Mouse (Mus musculus) stomach, embryonic 14.5 days (tissue): ENCODE results near the gene Mid1. TPM values are rescaled to one million over a fixed set of nuclear protein-coding genes. Genes with fewer than 3 reads are reported as not detected.
"Not testable (repeated sequence)": the region's sequence is repeated elsewhere in the genome, so short reads cannot be mapped to it uniquely, and the experiment has no call there.

Experiments used
- ATAC-seq: fragments of 200-750 bp; cut with Nextera tagmentation; 2 replicates; pipeline ENCODE4 v1.8.0; 2017; ENCODE audit warnings: low read depth, moderate TSS enrichment; ENCODE audit not compliant: insufficient number of reproducible peaks, insufficient read depth, low FRiP score
- H3K27ac ChIP-seq: fragments of 300-500 bp; sonication (generic); 2 replicates; pipeline ENCODE4 v1.5.1; 2014; ENCODE audit warnings: mild to moderate bottlenecking, low read length, moderate library complexity, mixed read lengths
- H3K27me3 ChIP-seq: fragments of 300-500 bp; sonication (generic); 2 replicates; pipeline ENCODE4 v1.6.1; 2014; ENCODE audit warnings: low read length, control low read depth, mixed read lengths; ENCODE audit not compliant: control insufficient read depth, insufficient read depth
- H3K36me3 ChIP-seq: fragments of 300-500 bp; sonication (generic); 2 replicates; pipeline ENCODE4 v1.6.1; 2014; ENCODE audit warnings: mild to moderate bottlenecking, control low read depth, low read length, moderate library complexity, mixed read lengths; ENCODE audit not compliant: control insufficient read depth, insufficient read depth
- H3K4me1 ChIP-seq: fragments of 300-500 bp; sonication (generic); 2 replicates; pipeline ENCODE4 v1.6.1; 2014; ENCODE audit warnings: low read length, control low read depth, mixed read lengths; ENCODE audit not compliant: control insufficient read depth, insufficient read depth
- H3K4me2 ChIP-seq: fragments of 300-500 bp; sonication (generic); replicated peaks from 2 replicates; pipeline ENCODE4 v1.6.1; 2014; ENCODE audit warnings: low read depth, low read length, control low read depth
- H3K4me3 ChIP-seq: fragments of 300-500 bp; sonication (generic); 2 replicates; pipeline ENCODE4 v1.5.1; 2014; ENCODE audit warnings: low read depth, low read length, control low read depth
- H3K9ac ChIP-seq: fragments of 300-500 bp; sonication (generic); replicated peaks from 2 replicates; pipeline ENCODE4 v1.6.1; 2014; ENCODE audit warnings: low read depth, mild to moderate bottlenecking, control low read depth, low read length, moderate library complexity, mixed read lengths
- H3K9me3 ChIP-seq: fragments of 300-500 bp; sonication (generic); 2 replicates; pipeline ENCODE4 v1.6.1; 2016; ENCODE audit warnings: low read depth, low read length, control low read depth; ENCODE audit not compliant: control insufficient read depth
- WGBS: fragments of 180-500 bp; shearing (Covaris S2); extraction: QIAGEN DNeasy Blood & Tissue Kit; methylation state at CpG from one replicate; pipeline ENCODE4 v1.1.7; 2014; 5-methylcytosine and 5-hydroxymethylcytosine counted together
- polyA plus RNA-seq: library from polyadenylated mRNA; unstranded; fragments of >200 nt; fragmentation: Nextera tagmentation; extraction: Ambion mirVana; gene quantifications from 2 replicates; pipeline ENCODE4 v1.2.1, GENCODE M21; 2014

Mid1 gene
- polyA plus RNA-seq, 1 experiment from 2014 or later: 14.4 TPM

DNA sequence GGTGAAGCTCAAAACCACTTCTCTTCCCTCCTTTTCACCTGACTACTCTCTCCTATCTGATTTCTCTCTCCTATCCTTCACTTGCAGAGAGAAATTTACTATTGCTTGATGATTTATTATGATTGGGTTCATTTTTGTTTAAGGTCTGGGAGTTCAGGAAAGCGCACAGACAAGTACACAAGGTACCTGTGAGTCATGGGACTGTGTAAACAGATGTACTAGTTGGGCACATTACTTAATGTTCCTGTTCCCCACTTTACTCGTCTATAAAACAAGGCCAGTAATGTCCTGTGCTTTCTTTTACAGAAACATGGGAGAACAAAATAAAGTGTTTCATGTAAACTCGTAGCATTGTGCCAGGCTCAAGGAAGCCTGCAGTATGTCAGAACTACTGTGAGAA lies 248.2 kb downstream of the Mid1 start:
- Histone ChIP-seq H3K27ac (no peak overlapping the region), H3K4me2 (no peak overlapping the region), H3K27me3 (no peaks in the 10 kb centered on the region), H3K36me3 (no peaks in the 10 kb centered on the region), H3K9ac (no peak overlapping the region), H3K4me1 (no peaks in the 10 kb centered on the region), H3K9me3 (no peaks in the 10 kb centered on the region), H3K4me3 (no peak overlapping the region)
- 38% methylated on average over 3 of the region's 3 CpGs for WGBS
- ATAC-seq: no peak

DNA sequence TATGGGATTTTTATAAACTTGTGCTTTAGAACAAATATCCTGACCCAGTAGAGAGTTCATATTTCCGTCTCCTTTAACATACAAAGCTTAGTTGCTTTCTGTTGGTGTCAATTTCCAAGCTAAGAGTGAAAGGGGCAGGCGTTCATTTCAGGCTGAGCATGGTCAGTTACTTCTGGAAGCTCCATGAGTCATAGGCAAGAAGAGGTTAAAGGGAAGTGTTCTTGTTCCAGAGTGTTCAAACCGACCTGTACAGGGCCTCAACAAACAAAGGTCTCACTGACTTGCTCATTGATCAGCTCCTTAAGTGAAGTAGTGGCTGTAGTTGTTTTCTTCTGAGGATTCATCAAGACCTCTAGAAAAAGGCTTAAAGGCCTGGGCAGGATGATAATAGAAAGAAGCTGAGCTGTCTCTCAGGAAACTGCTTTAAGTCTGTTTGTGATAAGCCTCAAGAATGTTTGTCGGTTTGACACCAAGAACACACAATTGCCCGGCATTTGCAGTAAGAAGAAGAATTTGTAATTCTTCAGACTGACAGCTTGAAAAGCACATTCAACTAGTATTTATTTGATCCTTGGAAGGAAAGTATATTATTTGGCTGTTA lies 252.2 kb downstream of the Mid1 start:
- H3K4me3 ChIP-seq: no peak overlapping the region
- no peak overlapping the region for H3K27ac ChIP-seq
- no peak overlapping the region for H3K4me2 ChIP-seq
- no peaks in the 10 kb centered on the region for H3K27me3 ChIP-seq
- H3K9me3 ChIP-seq: no peaks in the 10 kb centered on the region
- no peak overlapping the region for H3K9ac ChIP-seq
- WGBS: 38% methylated on average over 5 of the region's 5 CpGs
- ATAC-seq: no peak
- H3K36me3 ChIP-seq: no peaks in the 10 kb centered on the region
- H3K4me1 ChIP-seq: no peaks in the 10 kb centered on the region

DNA sequence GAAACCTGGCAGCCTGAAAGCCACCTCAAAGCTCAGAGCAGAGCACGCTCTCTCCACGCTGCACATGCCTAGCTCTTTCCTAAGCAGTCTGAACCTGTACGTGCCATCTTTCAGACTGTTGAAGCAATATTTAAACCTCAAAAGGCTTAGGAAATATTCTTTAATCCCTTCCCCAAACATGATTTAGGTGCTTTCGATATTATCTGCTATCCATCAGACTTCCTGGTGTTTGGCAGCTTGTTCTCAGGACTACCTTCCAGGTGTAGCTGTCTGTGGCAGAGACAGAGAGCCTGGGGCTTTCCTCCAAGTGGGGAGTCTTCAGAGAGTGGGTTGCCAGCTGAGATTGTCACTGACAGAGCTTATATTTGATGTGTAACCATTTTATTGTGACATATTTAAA lies 255.5 kb downstream of the Mid1 start:
- H3K4me1 ChIP-seq: no peaks in the 10 kb centered on the region
- H3K36me3 ChIP-seq: no peaks in the 10 kb centered on the region
- H3K27me3 ChIP-seq: no peaks in the 10 kb centered on the region
- no peak overlapping the region for H3K4me2 ChIP-seq
- WGBS: 77% methylated on average over 4 of the region's 4 CpGs
- H3K9me3 ChIP-seq: no peaks in the 10 kb centered on the region
- no peak overlapping the region for H3K27ac ChIP-seq
- ATAC-seq: no peak
- H3K9ac ChIP-seq: no peak overlapping the region
- H3K4me3 ChIP-seq: no peak overlapping the region

DNA sequence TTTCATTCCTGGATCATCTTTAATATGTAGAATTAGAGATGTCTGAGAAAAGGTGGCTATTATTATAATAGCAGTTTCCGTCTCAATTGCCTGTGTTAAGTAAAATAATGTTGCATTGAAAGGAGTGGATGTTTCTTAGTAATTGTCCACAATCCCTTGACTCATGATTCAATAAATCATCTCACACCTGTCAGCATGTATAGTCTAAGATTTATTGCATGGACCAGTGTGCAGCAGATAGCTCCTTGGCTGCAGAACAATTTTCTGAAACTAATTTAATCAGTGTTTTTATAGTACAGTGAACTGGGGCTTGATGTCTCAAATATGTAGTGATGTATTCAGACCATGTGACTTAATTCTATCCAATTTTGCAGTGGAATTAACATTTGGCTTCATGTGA lies 265.6 kb downstream of the Mid1 start:
- 75% methylated on average over 1 of the region's 1 CpGs for WGBS
- no peak overlapping the region for H3K27ac ChIP-seq
- no peaks in the 10 kb centered on the region for H3K4me1 ChIP-seq

DNA sequence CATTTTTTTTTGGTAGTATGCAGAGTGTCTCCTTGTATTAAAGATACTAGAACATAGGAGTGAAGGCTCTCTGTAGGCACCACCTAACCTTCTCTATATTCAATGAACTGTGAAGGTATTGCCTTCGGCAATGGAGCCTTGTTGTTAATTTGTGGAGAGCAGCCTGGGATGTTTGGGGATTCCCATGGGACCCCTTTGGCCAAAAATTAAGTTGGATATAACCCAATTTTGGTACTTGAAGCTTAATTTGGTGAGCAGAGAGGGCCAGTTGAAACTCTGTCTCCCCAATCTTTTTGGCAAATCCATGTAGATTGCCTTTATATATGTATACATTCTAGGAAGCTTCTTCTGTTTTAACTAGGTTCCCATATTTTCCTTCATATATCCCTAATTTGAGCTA lies 284.3 kb downstream of the Mid1 start:
- Histone ChIP-seq H3K4me3 (no peak overlapping the region), H3K4me2 (no peak overlapping the region), H3K36me3 (peaks cover 7% of the 10 kb centered on the region), H3K9ac (no peak overlapping the region), H3K4me1 (no peaks in the 10 kb centered on the region), H3K9me3 (no peaks in the 10 kb centered on the region), H3K27me3 (no peaks in the 10 kb centered on the region), H3K27ac (no peak overlapping the region)
- 88% methylated on average over 1 of the region's 1 CpGs for WGBS
- no peak for ATAC-seq

More for the DNA sequence above, 265.6 kb downstream of the Mid1 start:
- H3K9me3 ChIP-seq: no peaks in the 10 kb centered on the region
- ATAC-seq: no peak
- H3K27me3 ChIP-seq: no peaks in the 10 kb centered on the region
- H3K4me3 ChIP-seq: no peak overlapping the region
- no peak overlapping the region for H3K9ac ChIP-seq
- H3K4me2 ChIP-seq: no peak overlapping the region
- H3K36me3 ChIP-seq: no peaks in the 10 kb centered on the region

DNA sequence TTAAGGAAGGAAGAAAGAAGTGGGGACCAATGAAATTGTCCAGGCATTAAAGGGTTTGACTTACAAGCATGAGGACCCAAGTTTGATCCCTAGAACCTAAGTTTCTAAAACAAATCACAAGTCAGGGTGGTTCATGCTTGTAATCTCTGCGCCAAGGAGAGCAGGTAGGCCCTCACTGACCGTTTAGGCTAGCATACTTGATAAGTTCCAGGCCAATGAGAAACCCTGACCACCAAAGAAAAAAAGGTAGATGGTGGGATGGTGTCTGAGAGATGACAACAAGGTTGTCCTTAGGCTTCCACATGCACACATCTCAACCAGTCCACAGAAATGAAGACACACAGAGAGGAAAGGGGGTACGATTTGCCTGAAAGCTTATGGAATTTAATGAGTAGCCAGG lies 284.8 kb downstream of the Mid1 start:
- not testable (repeated sequence) for H3K9me3 ChIP-seq, H3K27ac ChIP-seq, H3K4me1 ChIP-seq, H3K27me3 ChIP-seq, ATAC-seq, H3K36me3 ChIP-seq, H3K9ac ChIP-seq, H3K4me3 ChIP-seq, H3K4me2 ChIP-seq
- WGBS: 80% methylated on average over 3 of the region's 3 CpGs

DNA sequence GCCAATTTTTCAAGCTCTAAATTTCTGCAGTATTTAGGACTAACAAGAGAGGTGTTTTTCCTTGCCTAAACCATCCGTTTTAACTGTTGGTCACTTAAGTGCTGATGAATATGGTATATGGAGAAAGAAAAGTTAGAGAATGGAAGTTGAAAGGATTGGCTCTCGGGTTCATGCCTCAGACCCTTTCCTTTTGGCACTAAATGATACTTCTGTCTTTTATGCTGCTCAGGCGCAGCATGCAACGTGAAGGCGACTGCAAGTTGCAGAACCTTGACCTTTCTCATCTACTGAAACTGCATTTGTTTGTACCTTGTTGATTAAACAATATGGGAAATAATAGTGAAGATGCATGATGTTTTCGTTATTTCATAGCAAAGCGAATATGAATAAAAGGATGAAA lies 285.5 kb downstream of the Mid1 start:
- not testable (repeated sequence) for H3K9me3 ChIP-seq, H3K4me1 ChIP-seq, H3K4me3 ChIP-seq, H3K9ac ChIP-seq, H3K4me2 ChIP-seq, H3K36me3 ChIP-seq, H3K27me3 ChIP-seq, ATAC-seq, H3K27ac ChIP-seq
- WGBS: 88% methylated on average over 7 of the region's 7 CpGs

DNA sequence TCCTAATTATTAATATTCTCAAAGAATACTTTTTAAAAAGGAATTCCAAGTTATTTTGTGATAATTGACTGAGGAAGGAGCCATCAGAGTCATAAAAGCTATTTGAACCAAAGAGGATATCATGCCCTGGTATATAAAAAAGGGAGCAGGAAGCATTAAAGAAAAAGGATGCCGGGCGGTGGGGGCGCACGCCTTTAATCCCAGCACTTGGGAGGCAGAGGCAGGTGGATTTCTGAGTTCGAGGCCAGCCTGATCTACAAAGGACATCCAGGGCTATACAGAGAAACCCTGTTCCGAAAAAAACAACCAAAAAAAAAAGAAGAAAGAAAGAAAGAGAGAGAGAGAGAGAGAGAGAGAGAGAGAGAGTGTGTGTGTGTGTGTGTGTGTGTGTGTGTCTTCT lies 286.6 kb downstream of the Mid1 start:
- not testable (repeated sequence) for H3K4me3 ChIP-seq, H3K9me3 ChIP-seq, H3K27me3 ChIP-seq, ATAC-seq, H3K27ac ChIP-seq, H3K9ac ChIP-seq, H3K4me1 ChIP-seq, H3K4me2 ChIP-seq, H3K36me3 ChIP-seq
- 87% methylated on average over 6 of the region's 6 CpGs for WGBS

DNA sequence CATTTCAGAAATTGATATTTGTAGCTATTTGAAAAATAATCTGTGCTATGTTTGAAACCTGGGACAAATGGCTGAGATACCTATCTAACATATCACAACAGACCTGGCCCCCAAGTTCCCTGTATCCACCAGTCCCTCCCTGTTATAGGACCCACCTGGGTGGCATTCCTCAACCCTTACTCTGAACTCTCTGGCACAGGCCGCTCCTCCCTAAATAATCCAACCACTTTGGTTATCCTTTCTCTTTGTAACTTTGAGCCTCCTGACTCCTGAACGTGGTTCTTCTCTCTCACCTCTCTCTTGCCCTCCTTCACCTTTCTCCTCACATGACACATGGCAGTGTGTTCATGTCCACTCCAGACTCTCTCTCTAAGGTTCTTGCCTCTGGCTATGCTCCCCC lies 287.1 kb downstream of the Mid1 start:
- not testable (repeated sequence) for H3K27ac ChIP-seq
- peak; percentile 53; the same call in 1 of the 2 replicates for ATAC-seq

More for the DNA sequence above, 287.1 kb downstream of the Mid1 start:
- not testable (repeated sequence) for H3K27me3 ChIP-seq, H3K4me2 ChIP-seq, H3K9ac ChIP-seq, H3K9me3 ChIP-seq, H3K4me3 ChIP-seq, H3K4me1 ChIP-seq
- peaks cover 13% of the 10 kb centered on the region for H3K36me3 ChIP-seq
- WGBS: 67% methylated on average over 2 of the region's 2 CpGs
